Mouse (Mus musculus) cortical plate, adult 2 months (tissue): ENCODE measurements at regions not wholly inside any gene's neighbourhood (a gene's known extent, or its start where the extent isn't known, plus 50 kb on each side); places are given as distances from the start of the nearest gene placed in this dataset.

Experiments
- CTCF ChIP-seq: fragments of 200-500 bp; IDR thresholded peaks from 2 replicates; pipeline ENCODE4 v1.5.1; 2011; ENCODE audit warnings: mild to moderate bottlenecking, control low read depth, low read length; ENCODE audit not compliant: insufficient read depth; ENCODE audit errors: extremely low read depth
- POLR2A ChIP-seq: fragments of 200-500 bp; IDR thresholded peaks from 2 replicates; pipeline ENCODE4 v1.6.1; 2011; ENCODE audit warnings: mild to moderate bottlenecking, low read length, control low read depth; ENCODE audit not compliant: insufficient read depth; ENCODE audit errors: extremely low read depth

DNA sequence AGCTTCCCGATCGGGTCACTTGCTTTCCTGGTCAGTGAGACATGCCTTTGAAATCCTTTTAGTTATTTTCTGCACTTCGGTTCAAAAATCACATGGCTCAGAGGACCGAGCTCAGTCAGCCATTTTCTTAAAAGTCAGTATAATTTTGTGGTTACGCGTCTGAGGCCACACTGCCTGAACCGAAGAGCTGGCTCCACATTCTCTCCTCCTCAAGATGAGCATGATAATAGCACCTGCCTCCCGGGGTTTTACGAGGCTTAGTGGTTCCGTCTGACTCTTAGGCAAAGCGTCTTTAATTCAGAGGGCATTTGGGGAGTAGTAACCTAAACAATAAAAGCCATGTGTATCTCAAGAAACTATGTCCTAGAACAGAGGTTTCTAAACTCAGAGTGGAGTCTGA, 113.5 kb upstream of the Lef1 start:
- TF ChIP-seq POLR2A (no peak), CTCF (no peak)
